Mouse (Mus musculus) frontal cortex, postnatal 36 days (tissue): Measurements from ENCODE around the gene Ppp1r27.
"Not testable (repeated sequence)": the region's sequence is repeated elsewhere in the genome, so short reads cannot be mapped to it uniquely, and the experiment has no call there.

Experiments
- DNase-seq, 2 experiments: peaks; one replicate each; pipeline ENCODE4 v3.0.0; 2022; ENCODE audit warnings: low spot score in 2 of 2

Gene Ppp1r27

GRCm38 (mm10) chr11:120550810-120551440, at the start of gene Ppp1r27:
TSS of gene Ppp1r27 (minus strand) at chr11:120551132.
- DNase-seq: no peak

DNA sequence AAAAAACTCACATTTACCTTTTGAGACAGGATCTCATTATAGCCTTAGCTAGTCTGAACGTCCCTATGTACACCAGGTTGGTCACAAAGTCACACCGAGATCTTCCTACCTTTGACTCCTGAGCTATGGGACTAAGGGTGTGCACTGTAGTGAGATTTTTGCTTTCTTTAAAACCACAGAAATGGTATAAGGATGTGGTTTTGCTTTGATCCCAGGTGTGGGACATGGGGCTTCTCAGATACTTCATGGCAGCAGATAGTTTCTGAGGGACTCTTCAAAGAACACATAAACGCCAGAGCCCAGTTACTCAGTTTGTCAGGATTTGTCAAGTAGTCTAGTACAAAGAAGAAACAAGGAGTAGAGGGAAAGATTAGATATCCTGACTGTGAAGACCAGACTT, 49.8 kb upstream of the Ppp1r27 start:
- no peak for DNase-seq

DNA sequence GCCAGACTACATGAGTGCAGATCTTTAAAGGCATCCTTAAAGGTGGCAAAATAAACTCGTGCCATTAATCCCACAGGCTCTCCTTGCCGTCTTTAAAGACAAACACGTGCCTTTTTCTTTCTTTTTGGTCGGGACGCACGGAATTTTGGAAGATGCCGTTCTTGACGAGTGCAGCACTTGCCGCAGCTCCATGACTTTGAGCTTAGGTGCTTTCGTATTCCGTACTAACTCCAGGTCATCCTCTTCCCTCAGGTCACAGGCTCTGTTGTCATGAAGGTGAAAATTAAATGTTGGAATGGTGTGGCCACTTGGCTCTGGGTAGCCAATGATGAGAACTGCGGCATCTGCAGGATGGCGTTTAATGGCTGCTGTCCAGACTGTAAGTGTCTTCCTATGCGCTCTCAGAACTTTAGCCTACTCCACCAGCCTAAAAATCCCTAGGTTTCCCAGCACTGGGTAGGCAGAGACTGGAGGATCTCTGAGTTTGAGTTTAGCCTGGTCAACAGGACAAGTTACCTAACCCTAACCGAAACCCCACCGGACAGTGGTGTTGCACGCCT, 48.1 kb upstream of the Ppp1r27 start:
- no peak for DNase-seq

- peak; percentile 88 to 94 for DNase-seq
Observed at GRCm38 (mm10) chr11:120598283-120598989, 47.5 kb upstream of the Ppp1r27 start, which contains the start of the genes Alyref and Anapc11. TSS of gene Alyref (minus strand) at chr11:120598365. TSS of gene Anapc11 (plus strand) at chr11:120598421.

GRCm38 (mm10) chr11:120597240-120598235, 46.6 kb upstream of the Ppp1r27 start:
- DNase-seq: no peak

GRCm38 (mm10) chr11:120588531-120588930, 37.6 kb upstream of the Ppp1r27 start:
- DNase-seq: no peak

- no peak for DNase-seq
Observed at GRCm38 (mm10) chr11:120583937-120584336, 33.0 kb upstream of the Ppp1r27 start.

- not testable (repeated sequence) for DNase-seq
Observed at GRCm38 (mm10) chr11:120582982-120583293, 32.0 kb upstream of the Ppp1r27 start.

DNA sequence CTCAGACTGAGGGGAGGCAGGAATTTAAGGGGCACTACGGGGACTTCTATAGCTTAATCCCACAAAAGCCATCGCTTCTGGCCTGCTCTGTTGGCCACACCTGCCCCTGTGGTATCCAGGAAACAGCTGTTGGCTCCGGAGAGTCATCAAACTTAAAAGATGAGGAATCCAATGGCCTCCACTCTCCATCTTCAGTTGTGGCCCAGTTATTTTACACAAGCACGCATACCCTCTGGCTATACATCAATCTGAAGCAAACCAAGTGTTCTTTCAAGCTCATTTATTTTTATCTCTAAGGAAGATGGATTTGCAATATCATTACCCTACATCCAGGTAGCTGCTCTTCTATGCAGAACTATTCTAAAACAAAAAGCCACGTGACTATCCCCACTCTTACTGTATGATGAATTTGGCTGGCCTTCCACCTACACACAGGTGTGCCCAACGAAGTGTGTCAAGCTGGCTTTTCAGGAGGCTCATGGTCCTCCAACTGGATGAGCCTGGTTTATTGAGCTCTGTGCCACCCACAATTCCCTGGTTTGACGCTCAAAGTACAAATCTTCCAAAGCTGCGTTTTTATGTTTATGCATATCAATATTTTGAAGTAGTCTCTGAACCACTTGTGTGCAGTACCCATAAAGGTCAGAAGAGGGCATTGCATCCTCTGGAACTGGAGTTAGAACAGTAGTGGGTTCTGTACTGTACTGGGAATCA, 31.5 kb upstream of the Ppp1r27 start:
- no peak for DNase-seq

DNA sequence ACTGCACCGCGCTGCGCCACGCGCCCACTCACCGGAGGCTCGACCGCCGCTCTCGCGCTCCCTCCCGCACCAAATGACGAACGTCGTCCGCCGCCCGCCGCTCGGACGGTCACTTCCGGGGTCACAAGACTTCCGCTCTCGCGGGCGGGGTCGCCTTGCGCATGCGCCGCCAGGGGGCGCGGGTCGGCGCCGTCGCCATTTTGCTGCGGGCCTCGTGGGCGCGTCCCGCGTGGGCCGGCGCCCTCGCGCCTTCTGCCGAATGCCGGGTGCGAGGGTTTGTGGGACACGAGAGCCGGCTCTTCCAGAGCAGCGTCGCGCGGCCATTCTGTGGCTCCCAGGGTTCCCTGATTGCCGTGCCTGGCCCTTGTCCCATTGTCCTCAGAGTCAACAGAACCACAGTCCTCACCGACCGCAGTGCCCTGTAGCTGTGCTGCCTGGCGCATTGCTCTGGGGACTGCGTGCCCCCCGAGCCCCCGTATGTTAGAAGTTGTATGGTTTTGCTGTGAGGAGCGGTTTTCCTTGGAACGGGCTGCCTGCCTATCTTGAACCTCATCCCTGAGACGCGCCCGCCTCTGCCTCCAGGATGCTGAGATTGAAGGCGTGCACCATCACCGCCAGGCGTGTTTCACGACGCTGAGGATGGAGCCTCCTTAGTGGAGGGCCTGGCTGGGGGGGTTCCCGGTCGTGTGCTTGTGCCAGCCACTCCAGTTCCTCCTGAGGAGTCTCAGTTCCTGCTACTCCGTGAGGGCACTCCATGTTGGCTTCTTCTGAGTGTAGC, 30.7 kb upstream of the Ppp1r27 start, which contains the start of gene Arhgdia:
Gene Arhgdia, minus strand, starts transcription at position 135 of the 778 bp plus-strand sequence.
- peak; percentile 90 to 92 for DNase-seq

DNA sequence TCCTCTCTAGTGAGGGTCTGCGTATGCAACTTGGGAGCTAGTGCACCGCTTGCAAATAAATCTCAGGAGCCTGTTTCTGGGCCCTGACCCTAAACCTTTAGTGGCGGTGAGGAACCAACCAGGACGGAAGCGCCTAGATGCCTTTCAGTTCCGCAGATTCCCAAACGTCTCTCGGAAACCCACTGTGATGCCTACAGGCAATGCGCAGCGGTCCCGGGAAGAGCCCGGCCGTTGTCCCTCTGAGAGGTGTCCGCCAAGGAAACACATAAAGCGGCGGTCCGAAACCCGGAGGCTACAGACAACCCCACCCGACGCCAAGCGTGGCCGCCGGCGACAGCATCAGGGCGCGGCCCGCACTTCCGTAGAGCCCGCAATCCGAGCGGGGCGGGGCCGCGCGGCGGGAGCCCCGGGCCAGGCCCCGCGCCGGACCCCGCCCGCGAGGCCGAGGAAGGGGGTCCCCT, 30.0 kb upstream of the Ppp1r27 start:
- DNase-seq: no peak

GRCm38 (mm10) chr11:120580190-120580589, 29.3 kb upstream of the Ppp1r27 start:
- no peak for DNase-seq

- DNase-seq: peak; percentile 75
Observed at GRCm38 (mm10) chr11:120579316-120580107, 28.6 kb upstream of the Ppp1r27 start.

DNA sequence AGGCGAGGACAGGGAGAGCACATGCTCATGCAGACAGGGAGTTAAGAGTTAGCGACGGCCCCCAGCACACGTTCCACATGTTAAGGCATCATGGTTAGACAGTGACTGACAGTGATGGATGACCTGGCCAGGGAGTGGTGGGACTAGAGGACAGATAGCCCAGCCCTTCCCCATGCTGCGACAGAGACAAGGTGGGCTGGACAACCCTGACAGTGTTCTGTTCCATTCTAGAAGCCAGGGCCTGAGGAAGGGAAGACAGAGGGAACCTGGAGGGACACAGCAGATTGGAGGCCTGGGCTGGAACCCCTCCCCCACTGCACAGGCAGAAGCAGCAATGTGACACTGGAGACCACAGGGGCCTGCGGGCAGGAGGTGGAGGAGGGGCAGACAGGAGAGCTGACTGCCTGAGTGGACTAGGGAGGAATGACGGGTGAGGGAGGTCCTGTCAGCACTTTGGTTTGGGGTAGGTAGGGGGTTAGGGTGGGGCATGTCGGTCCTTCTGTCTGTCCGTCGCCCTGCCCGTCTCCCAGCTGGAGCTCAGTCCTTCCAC, 27.8 kb upstream of the Ppp1r27 start:
- no peak for DNase-seq

DNA sequence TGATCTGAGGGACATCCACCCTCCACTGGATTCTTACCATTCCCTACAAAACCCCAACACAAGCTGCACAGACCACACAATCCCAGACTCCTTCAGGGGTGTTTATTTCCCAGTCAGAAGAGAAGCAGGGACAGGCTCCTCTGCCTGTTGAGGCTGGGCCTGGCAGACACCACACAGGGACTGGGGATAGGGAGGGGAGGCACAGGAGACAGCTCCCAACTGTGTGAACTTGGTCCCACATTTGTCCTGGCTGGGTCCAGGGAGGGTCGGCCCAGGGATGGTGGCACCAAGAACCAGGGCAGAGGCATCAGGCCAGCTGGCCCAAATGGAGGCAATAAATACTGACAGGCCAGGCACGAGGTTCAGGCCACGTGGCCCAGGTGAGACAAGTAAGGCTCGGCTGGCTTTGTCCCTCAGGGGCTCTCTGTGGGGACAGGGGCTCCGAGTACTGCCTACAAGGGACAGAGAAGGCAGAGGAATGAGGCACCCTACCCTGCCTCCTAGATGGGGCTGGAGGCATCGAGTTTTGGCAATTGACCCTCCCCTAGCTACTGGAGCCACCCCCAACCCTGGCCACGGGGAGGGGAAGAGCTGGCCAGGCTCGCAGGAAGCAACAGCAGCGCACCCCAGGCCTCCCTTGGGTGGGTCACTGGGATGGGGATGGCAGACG, 27.2 kb upstream of the Ppp1r27 start:
- DNase-seq: no peak

DNA sequence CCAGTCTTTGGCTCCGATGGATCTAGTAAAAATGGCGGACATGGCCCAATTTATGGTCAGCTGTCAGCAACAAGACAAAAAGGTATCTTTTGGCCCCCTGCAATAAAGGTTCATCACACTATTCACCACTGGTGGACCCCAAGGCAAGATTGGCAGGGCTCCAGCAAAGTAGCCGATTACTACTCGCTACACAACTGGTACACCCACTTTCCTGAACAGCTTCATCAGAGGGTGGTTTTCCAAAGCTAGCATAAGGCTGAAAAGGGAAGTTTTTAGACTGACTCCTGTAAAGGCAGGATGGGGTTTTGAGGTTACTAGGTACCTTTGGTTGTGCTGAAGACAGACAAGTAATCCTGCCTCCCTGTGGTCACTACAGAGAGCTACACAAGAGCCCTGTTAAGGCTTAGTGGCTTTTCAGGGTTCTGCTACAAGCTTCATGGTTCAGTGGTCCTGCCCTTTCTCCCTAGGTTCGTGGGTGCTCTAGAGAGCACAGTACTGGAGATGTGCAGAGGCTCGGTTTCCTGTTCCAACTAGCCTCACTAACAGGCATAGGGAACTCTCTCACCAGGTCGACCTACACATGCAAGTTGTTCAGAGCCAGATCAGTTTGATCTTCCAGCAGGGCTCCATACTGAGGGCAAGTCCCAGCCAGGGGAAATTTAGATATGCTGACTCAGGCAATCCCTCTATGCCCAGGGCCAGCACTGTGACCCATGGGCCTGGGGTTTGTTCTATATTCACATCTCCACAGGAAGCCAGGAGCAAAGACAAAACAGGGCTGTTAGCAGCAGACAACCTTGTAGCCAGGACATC, 26.5 kb upstream of the Ppp1r27 start:
- DNase-seq: no peak

GRCm38 (mm10) chr11:120576365-120576981, 25.5 kb upstream of the Ppp1r27 start:
- no peak for DNase-seq
